Mouse (Mus musculus) megakaryocyte progenitor cell, adult 5-6 weeks (primary cell): ENCODE measurements at regions not wholly inside any gene's neighbourhood (a gene's known extent, or its start where the extent isn't known, plus 50 kb on each side); places are given as distances from the start of the nearest gene placed in this dataset.

Experiments used
- ATAC-seq: replicated peaks from 2 replicates; pipeline ENCODE4 v1.8.0; 2016; ENCODE audit warnings: mild to moderate bottlenecking, moderate TSS enrichment, inconsistent platforms; ENCODE audit not compliant: poor library complexity

GRCm38 (mm10) chr13:57286168-57286567 is 390.4 kb upstream of the Trpc7 start:
- ATAC-seq, result no peak

- ATAC-seq, result no peak
These were observed 387.0 kb upstream of the Trpc7 start for GRCm38 (mm10) chr13:57282816-57283215.

GRCm38 (mm10) chr13:57281941-57282710 is 386.3 kb upstream of the Trpc7 start:
- no peak for ATAC-seq

- no peak for ATAC-seq
These were observed 385.7 kb upstream of the Trpc7 start for GRCm38 (mm10) chr13:57281504-57281903.

GRCm38 (mm10) chr13:57278580-57278979 is 382.8 kb upstream of the Trpc7 start:
- 0 out of 2 replicates have a peak, but pooled peaks have one; percentile 14 for ATAC-seq

- ATAC-seq, result no peak
These were observed 381.3 kb upstream of the Trpc7 start for GRCm38 (mm10) chr13:57277076-57277475.

- ATAC-seq, result no peak
These were observed 380.1 kb upstream of the Trpc7 start for GRCm38 (mm10) chr13:57275871-57276270.

- ATAC-seq, result no peak
These were observed 377.8 kb upstream of the Trpc7 start for GRCm38 (mm10) chr13:57273593-57273992.

GRCm38 (mm10) chr13:57269614-57270013 is 373.8 kb upstream of the Trpc7 start:
- peak; percentile 77 for ATAC-seq

- peak; percentile 65 for ATAC-seq
These were observed 364.1 kb upstream of the Trpc7 start for GRCm38 (mm10) chr13:57259920-57260319.

- ATAC-seq, result no peak
These were observed 363.7 kb upstream of the Trpc7 start for GRCm38 (mm10) chr13:57259474-57259873.

GRCm38 (mm10) chr13:57255920-57256319 is 360.1 kb upstream of the Trpc7 start:
- ATAC-seq, result no peak

GRCm38 (mm10) chr13:57249851-57250250 is 354.1 kb upstream of the Trpc7 start:
- ATAC-seq, result no peak

GRCm38 (mm10) chr13:57249401-57249800 is 353.6 kb upstream of the Trpc7 start:
- ATAC-seq, result no peak

GRCm38 (mm10) chr13:57246238-57246963 is 350.6 kb upstream of the Trpc7 start:
- ATAC-seq, result no peak

GRCm38 (mm10) chr13:57236917-57237316 is 341.1 kb upstream of the Trpc7 start:
- no peak for ATAC-seq

- ATAC-seq, result no peak
These were observed 340.4 kb upstream of the Trpc7 start for GRCm38 (mm10) chr13:57236211-57236610.

GRCm38 (mm10) chr13:57232906-57233305 is 337.1 kb upstream of the Trpc7 start:
- no peak for ATAC-seq

GRCm38 (mm10) chr13:57231666-57232065 is 335.9 kb upstream of the Trpc7 start:
- ATAC-seq, result no peak

- ATAC-seq, result no peak
These were observed 334.5 kb upstream of the Trpc7 start for GRCm38 (mm10) chr13:57230253-57230652.

- ATAC-seq, result no peak
These were observed 325.3 kb upstream of the Trpc7 start for GRCm38 (mm10) chr13:57221092-57221491.

- no peak for ATAC-seq
These were observed 320.4 kb upstream of the Trpc7 start for GRCm38 (mm10) chr13:57216161-57216560.
